Mouse (Mus musculus): Measurements from ENCODE around the gene Fbrs. TPM values are rescaled to one million over a fixed set of nuclear protein-coding genes. Genes with fewer than 3 reads are reported as not detected.

The Fbrs gene
- polyA plus RNA-seq, 1 experiment = 12.4 TPM

- DNase-seq (ENCODE audit: low spot score) = no peak
Measured at GRCm38 (mm10) chr7:127519284-127519683, 40.3 kb downstream of the Fbrs start, which contains the start of gene Gm42715. TSS of gene Gm42715 (plus strand) at chr7:127519584.

Other genes starting within 250 kb of the Fbrs start
- gene Zfp553, start 246.1 kb upstream of the Fbrs start, polyA plus RNA-seq (2012; rRNA removed) = 10.0 and 10.5 TPM in 2 replicates
- gene Sept1, start 246.1 kb upstream of the Fbrs start, polyA plus RNA-seq (2012; rRNA removed) = 19.4 and 22.0 TPM in 2 replicates
- gene Zfp771, start 234.9 kb upstream of the Fbrs start, polyA plus RNA-seq (2012; rRNA removed) = 49.8 and 54.0 TPM in 2 replicates
- gene Dctpp1, start 218.5 kb upstream of the Fbrs start, polyA plus RNA-seq (2012; rRNA removed) = 19.2 and 24.9 TPM in 2 replicates
- gene Sephs2, start 205.1 kb upstream of the Fbrs start, polyA plus RNA-seq (2012; rRNA removed) = 19.8 and 21.1 TPM in 2 replicates
- gene Itgal, start 182.9 kb upstream of the Fbrs start, polyA plus RNA-seq (2012; rRNA removed) = 3.4 and 3.5 TPM in 2 replicates
- 16.9 and 19.8 TPM in 2 replicates for gene Zfp768, start 133.6 kb upstream of the Fbrs start, polyA plus RNA-seq (2012; rRNA removed)
- 7.5 and 9.0 TPM in 2 replicates for gene Zfp747, start 103.1 kb upstream of the Fbrs start, polyA plus RNA-seq (2012; rRNA removed)
- 3.7 and 3.9 TPM in 2 replicates for gene 9130019O22Rik, start 92.0 kb upstream of the Fbrs start, polyA plus RNA-seq (2012; rRNA removed)
- gene E430018J23Rik, start 85.6 kb upstream of the Fbrs start, polyA plus RNA-seq (2012; rRNA removed) = 6.2 and 6.8 TPM in 2 replicates
- gene Zfp764, start 72.4 kb upstream of the Fbrs start, polyA plus RNA-seq (2012; rRNA removed) = 7.8 and 9.7 TPM in 2 replicates
- 19.5 and 20.2 TPM in 2 replicates for gene Zfp688, start 57.1 kb upstream of the Fbrs start, polyA plus RNA-seq (2012; rRNA removed)
- 3.1 and 3.7 TPM in 2 replicates for gene Zfp689, start 30.0 kb upstream of the Fbrs start, polyA plus RNA-seq (2012; rRNA removed)
- 69.2 and 79.9 TPM in 2 replicates for gene Prr14, start 19.6 kb upstream of the Fbrs start, polyA plus RNA-seq (2012; rRNA removed)
- gene Srcap, start 32.8 kb downstream of the Fbrs start, polyA plus RNA-seq (2012; rRNA removed) = 5.7 and 13.8 TPM in 2 replicates
- 19.3 and 25.2 TPM in 2 replicates for gene Gm42715, start 40.4 kb downstream of the Fbrs start, polyA plus RNA-seq (2012; rRNA removed)
- 2.1 TPM in 1 of 2 replicates, not detected in the other for gene Tmem265, start 82.2 kb downstream of the Fbrs start, polyA plus RNA-seq (2012; rRNA removed)
- gene Phkg2, start 94.1 kb downstream of the Fbrs start, polyA plus RNA-seq (2012; rRNA removed) = 72.2 and 75.4 TPM in 2 replicates
- gene Ccdc189, start 109.4 kb downstream of the Fbrs start, polyA plus RNA-seq (2012; rRNA removed) = 7.0 and 7.4 TPM in 2 replicates
- gene Rnf40, start 109.6 kb downstream of the Fbrs start, polyA plus RNA-seq (2012; rRNA removed) = 39.7 and 41.8 TPM in 2 replicates
- gene Zfp629, start 136.6 kb downstream of the Fbrs start, polyA plus RNA-seq (2012; rRNA removed) = 10.7 and 12.8 TPM in 2 replicates
- gene Bcl7c, start 229.7 kb downstream of the Fbrs start, polyA plus RNA-seq (2012; rRNA removed) = 26.0 and 30.3 TPM in 2 replicates
- 11.0 and 13.7 TPM in 2 replicates for gene Ctf1, start 233.5 kb downstream of the Fbrs start, polyA plus RNA-seq (2012; rRNA removed)